Mouse (Mus musculus): ENCODE results near the gene Snx33. TPM values are rescaled to one million over a fixed set of nuclear protein-coding genes. Genes with fewer than 3 reads are reported as not detected.
A peak's percentile ranks its signal among the peaks of the same experiment; 100 is the strongest.
"Not testable (repeated sequence)": the region's sequence is repeated elsewhere in the genome, so short reads cannot be mapped to it uniquely, and the experiment has no call there.

The Snx33 gene
- polyA plus RNA-seq, 1 experiment from 2014 or later = 6.0 TPM

DNA sequence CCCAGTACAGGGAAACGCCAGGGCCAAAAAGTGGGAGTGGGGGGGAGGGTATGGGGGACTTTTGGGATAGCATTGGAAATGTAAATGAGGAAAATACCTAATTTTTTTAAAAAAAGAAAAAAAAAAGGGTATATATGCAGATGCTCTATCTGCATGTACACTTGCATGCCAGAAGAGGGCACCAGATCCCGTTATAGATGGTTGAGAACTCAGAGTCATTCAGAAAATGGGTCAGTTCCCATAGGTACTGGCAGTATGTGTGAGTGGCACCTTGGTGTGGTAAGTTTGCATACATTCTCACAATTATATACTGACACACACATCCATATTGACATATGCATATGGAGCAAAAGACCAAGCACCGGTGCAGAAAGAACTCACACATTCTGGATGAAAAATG lies 19.3 kb upstream of the Snx33 start:
- peaks cover 14% of the 10 kb centered on the region for H3K4me1 ChIP-seq
- not testable (repeated sequence) for H3K4me2 ChIP-seq; H3K27me3 ChIP-seq; ATAC-seq (ENCODE audit: low FRiP score); H3K27ac ChIP-seq; H3K9ac ChIP-seq; H3K9me3 ChIP-seq; H3K36me3 ChIP-seq (replicated peaks); H3K4me3 ChIP-seq (replicated peaks)
- 25% methylated on average over 3 of the region's 3 CpGs for WGBS

DNA sequence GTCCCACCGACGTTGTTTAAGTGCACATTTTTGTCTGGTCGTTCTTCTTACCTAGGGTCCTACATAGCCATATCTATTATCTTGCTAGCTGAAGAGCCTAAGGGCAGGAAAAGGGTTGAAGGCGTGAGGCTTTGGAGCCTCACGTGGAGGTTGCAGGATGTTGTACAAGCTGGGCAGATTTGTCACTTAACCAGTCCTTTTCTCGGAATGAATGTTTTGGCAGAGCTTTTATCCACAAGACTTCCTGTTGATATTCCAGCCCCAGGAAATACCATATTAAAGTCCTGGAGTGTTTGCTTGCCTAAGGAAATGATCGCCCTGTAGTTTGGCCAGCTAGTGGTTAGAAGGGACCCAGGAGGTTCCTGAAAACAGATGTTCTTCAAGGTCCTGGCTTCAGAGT lies 10.2 kb upstream of the Snx33 start:
- Histone ChIP-seq H3K9ac (peak overlapping the region; percentile 83), H3K36me3 (replicated peaks) (no peaks in the 10 kb centered on the region), H3K4me2 (peak overlapping the region; percentile 92), H3K9me3 (no peaks in the 10 kb centered on the region), H3K4me1 (peaks cover 13% of the 10 kb centered on the region), H3K27ac (no peak overlapping the region), H3K27me3 (no peaks in the 10 kb centered on the region), H3K4me3 (replicated peaks) (peak overlapping the region; percentile 82)
- 8% methylated on average over 7 of the region's 7 CpGs for WGBS
- no peak for ATAC-seq (ENCODE audit: low FRiP score)

GRCm38 (mm10) chr9:56937223-56938160 lies 9.3 kb upstream of the Snx33 start, which contains the start of gene Imp3:
Gene Imp3 (plus strand): TSS chr9:56937475.
- no peaks in the 10 kb centered on the region for H3K27me3 ChIP-seq
- H3K9ac ChIP-seq = peak within 1 kb of the TSS; percentile 83
- H3K4me2 ChIP-seq = peak within 1 kb of the TSS; percentile 92
- H3K9me3 ChIP-seq = no peaks in the 10 kb centered on the region
- peak within 1 kb of the TSS; percentile 82 for H3K4me3 ChIP-seq (replicated peaks)
- H3K4me1 ChIP-seq = peaks cover 13% of the 10 kb centered on the region
- peak; percentile 94 for ATAC-seq (ENCODE audit: low FRiP score)
- WGBS = under 1% methylated on average over 73 of the region's 73 CpGs
- peak within 1 kb of the TSS; percentile 85 for H3K27ac ChIP-seq
- H3K36me3 ChIP-seq (replicated peaks) = no peaks in the 10 kb centered on the region

DNA sequence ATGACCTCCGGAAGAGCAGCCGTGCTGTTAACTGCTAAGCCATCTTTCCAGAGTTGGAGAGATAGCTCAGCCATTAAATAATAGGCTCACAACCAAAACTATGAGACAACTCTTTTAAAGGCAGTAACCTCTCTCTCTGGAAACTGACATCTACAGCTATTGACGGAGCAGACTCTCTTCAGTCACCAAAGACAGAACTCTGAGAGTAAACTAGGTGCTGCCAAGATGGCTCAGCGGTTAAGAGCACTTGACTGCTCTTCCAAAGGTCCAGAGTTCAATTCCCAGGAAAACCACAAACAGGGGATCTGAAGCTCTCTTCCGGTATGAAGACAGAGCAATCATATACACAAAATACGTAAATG lies 8.7 kb upstream of the Snx33 start:
- ATAC-seq (ENCODE audit: low FRiP score) = no peak; the same call in 1 of the 2 replicates
- WGBS = 21% methylated on average over 6 of the region's 6 CpGs
- no peak overlapping the region for H3K9ac ChIP-seq
- H3K36me3 ChIP-seq (replicated peaks) = no peaks in the 10 kb centered on the region
- H3K4me2 ChIP-seq = peak overlapping the region; percentile 54
- peaks cover 13% of the 10 kb centered on the region for H3K4me1 ChIP-seq
- H3K27ac ChIP-seq = 0 out of 2 replicates have a peak overlapping the region, but pooled peaks have one; percentile 51
- no peaks in the 10 kb centered on the region for H3K27me3 ChIP-seq
- no peaks in the 10 kb centered on the region for H3K9me3 ChIP-seq
- peak overlapping the region; percentile 82 for H3K4me3 ChIP-seq (replicated peaks)

DNA sequence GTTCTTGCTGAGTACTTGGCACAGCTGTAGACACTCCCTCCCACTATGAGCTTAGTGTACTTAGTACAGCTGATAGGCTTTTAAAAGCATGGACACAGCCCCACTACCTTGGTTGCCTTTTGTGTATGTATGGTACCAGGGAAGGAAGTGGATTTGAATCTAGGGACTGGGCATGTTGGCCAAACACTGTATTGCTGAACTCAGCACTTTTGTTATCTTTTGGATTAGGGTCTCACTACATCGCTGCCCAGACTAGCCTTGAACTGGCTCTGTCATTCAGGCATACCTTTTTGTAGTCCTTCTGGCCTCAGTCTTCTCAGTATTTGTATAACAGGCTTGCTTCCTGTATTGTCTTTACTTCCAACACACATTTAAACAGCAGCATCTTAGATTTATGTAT lies 2.4 kb upstream of the Snx33 start:
- peaks cover 13% of the 10 kb centered on the region; the same call in 1 of the 2 replicates for H3K27me3 ChIP-seq
- H3K4me3 ChIP-seq (replicated peaks) = no peak overlapping the region
- peaks cover 24% of the 10 kb centered on the region for H3K4me1 ChIP-seq
- H3K4me2 ChIP-seq = no peak overlapping the region
- H3K9me3 ChIP-seq = no peaks in the 10 kb centered on the region
- no peak overlapping the region for H3K27ac ChIP-seq
- WGBS = 84% methylated on average over 1 of the region's 1 CpGs
- no peak for ATAC-seq (ENCODE audit: low FRiP score)
- H3K9ac ChIP-seq = no peak overlapping the region
- H3K36me3 ChIP-seq (replicated peaks) = no peaks in the 10 kb centered on the region

DNA sequence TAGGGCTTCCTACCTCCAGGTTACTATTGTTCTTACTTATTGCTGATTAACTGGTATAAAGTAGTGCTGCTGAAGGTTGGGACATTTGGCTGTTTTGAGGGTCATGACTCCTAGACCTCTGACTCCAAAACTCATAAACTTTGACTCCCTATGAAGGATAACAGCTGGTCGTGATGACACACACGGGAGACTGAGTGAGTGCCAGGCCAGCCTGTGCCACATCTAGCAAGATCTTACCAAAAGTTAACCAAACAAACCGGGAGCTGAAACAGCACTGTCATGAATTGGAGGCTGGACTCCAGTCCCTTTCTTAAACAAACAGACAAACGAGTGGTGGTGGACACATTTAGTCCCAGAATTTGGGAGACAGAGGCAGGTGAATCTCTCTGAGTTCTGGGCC lies 1.3 kb upstream of the Snx33 start:
- peaks cover 35% of the 10 kb centered on the region for H3K4me1 ChIP-seq
- H3K27me3 ChIP-seq = peaks cover 13% of the 10 kb centered on the region; the same call in 1 of the 2 replicates
- H3K9me3 ChIP-seq = no peaks in the 10 kb centered on the region
- H3K27ac ChIP-seq = no peak overlapping the region
- no peaks in the 10 kb centered on the region for H3K36me3 ChIP-seq (replicated peaks)
- WGBS = 71% methylated on average over 4 of the region's 4 CpGs
- H3K4me2 ChIP-seq = no peak overlapping the region
- no peak overlapping the region for H3K9ac ChIP-seq
- no peak overlapping the region for H3K4me3 ChIP-seq (replicated peaks)
- ATAC-seq (ENCODE audit: low FRiP score) = no peak

DNA sequence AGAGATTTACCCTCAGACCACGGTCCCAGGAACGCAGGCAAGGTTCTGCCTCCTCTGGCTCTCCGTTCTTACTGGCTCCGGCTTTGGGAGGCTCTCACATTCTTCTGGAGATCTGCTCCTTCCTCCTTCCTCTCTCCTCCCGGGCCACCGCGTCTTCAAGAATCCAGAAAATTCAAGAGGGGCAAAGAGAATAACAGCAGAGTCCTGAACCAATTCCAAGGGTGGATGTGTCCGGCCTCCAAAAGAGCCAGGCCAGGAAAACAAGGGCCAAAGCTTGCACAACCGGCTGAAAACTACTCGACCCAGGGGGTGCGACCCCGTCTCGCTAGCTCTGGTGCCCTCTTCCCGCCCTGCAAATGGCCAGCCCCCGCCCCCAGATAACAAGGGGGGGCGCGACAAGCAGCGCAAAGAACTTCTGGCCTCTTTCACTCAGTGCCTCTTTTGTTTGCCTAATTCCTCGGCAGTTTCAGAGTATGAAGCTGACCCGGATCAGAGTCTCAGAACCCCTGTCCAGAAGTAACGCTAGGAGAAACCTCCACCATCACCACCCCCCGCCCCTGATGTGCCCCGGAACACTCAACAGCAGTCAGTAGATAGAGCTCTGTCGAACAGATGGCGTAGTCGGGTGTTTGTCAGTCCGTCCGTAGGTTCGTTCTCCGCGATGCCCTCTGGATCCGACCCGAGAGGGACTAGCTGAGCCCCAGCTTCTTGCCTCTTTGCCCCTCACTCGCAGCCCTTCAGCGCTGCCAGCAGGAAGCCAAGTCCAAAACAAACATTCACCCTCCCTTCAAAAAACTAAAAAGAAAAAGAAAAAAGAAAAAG lies 769 bp downstream of the Snx33 start:
- H3K36me3 ChIP-seq (replicated peaks) = peaks cover 2% of the 10 kb centered on the region; the same call in 1 of the 2 replicates
- H3K9ac ChIP-seq = peak overlapping the region; percentile 71
- peak; percentile 33; the same call in 1 of the 2 replicates for ATAC-seq (ENCODE audit: low FRiP score)
- H3K4me2 ChIP-seq = peak overlapping the region; percentile 72
- peaks cover 13% of the 10 kb centered on the region; the same call in 1 of the 2 replicates for H3K27me3 ChIP-seq
- no peaks in the 10 kb centered on the region for H3K9me3 ChIP-seq
- H3K4me3 ChIP-seq (replicated peaks) = peak overlapping the region; percentile 55
- H3K4me1 ChIP-seq = peaks cover 51% of the 10 kb centered on the region
- under 1% methylated on average over 35 of the region's 35 CpGs for WGBS
- peak overlapping the region; percentile 86 for H3K27ac ChIP-seq

- ATAC-seq (ENCODE audit: low FRiP score) = no peak
- Histone ChIP-seq H3K27ac (no peak overlapping the region), H3K27me3 (peaks cover 13% of the 10 kb centered on the region; the same call in 1 of the 2 replicates), H3K9me3 (0 out of 2 replicates have a peak, but pooled peaks cover 5% of the 10 kb centered on the region), H3K36me3 (replicated peaks) (peaks cover 12% of the 10 kb centered on the region), H3K4me3 (replicated peaks) (no peak overlapping the region; the same call in 1 of the 2 replicates), H3K4me1 (peaks cover 51% of the 10 kb centered on the region), H3K9ac (no peak overlapping the region; the same call in 1 of the 2 replicates), H3K4me2 (peak overlapping the region; percentile 72)
- WGBS = 92% methylated on average over 10 of the region's 10 CpGs
Observed at GRCm38 (mm10) chr9:56926387-56926786, 1.8 kb downstream of the Snx33 start.

- Histone ChIP-seq H3K36me3 (replicated peaks) (peaks cover 13% of the 10 kb centered on the region), H3K27me3 (peaks cover 13% of the 10 kb centered on the region; the same call in 1 of the 2 replicates), H3K9me3 (0 out of 2 replicates have a peak, but pooled peaks cover 6% of the 10 kb centered on the region), H3K9ac (no peak overlapping the region), H3K27ac (no peak overlapping the region), H3K4me1 (peaks cover 51% of the 10 kb centered on the region), H3K4me3 (replicated peaks) (no peak overlapping the region), H3K4me2 (no peak overlapping the region)
- 98% methylated on average over 10 of the region's 10 CpGs for WGBS
- no peak for ATAC-seq (ENCODE audit: low FRiP score)
Observed at GRCm38 (mm10) chr9:56926025-56926360, 2.2 kb downstream of the Snx33 start.

DNA sequence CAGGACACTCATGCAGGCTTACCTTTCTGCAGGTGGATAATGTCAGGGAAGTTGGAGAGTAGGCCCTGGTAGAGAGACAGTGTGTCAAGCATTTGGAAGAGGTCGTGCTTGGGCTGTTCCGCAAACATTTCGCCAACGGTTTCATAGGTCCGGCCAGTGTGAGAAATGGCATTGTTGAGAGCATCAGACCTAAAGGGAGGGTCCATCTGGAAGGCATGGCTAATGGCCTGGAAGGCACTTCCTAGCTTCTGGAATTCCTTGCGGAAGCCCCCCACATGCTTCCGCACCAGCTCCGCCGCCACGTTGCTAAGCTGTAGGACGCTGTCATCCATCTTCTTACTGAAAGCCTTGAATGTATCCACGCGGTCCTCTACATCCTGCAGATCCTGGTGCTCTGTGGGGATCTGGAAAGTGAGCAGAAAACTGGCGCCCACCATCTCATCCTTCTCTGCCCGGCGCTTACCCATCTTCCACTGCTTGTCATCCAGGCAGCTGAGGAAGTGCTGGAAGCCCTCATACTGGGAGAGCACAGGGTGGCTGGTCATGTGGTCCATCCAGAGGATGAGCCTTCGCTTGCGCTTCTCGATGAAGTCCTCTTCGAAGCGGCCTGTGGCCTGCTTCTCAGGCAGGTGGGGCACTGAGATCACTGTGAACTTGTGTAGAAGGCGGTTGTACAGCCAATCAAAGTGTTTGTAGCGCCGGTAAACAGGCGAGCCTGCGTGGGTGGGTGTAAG lies 2.7 kb downstream of the Snx33 start:
- H3K9me3 ChIP-seq = 0 out of 2 replicates have a peak, but pooled peaks cover 6% of the 10 kb centered on the region
- H3K27ac ChIP-seq = no peak overlapping the region
- H3K4me1 ChIP-seq = peaks cover 51% of the 10 kb centered on the region
- no peak for ATAC-seq (ENCODE audit: low FRiP score)
- H3K36me3 ChIP-seq (replicated peaks) = peaks cover 13% of the 10 kb centered on the region
- H3K9ac ChIP-seq = no peak overlapping the region
- peak overlapping the region; percentile 43 for H3K4me2 ChIP-seq
- 93% methylated on average over 26 of the region's 26 CpGs for WGBS
- H3K27me3 ChIP-seq = peaks cover 11% of the 10 kb centered on the region; the same call in 1 of the 2 replicates
- peak overlapping the region; percentile 17; the same call in 1 of the 2 replicates for H3K4me3 ChIP-seq (replicated peaks)

GRCm38 (mm10) chr9:56924651-56925027 lies 3.5 kb downstream of the Snx33 start:
- WGBS = 49% methylated on average over 7 of the region's 7 CpGs
- Histone ChIP-seq H3K36me3 (replicated peaks) (peaks cover 13% of the 10 kb centered on the region), H3K9me3 (0 out of 2 replicates have a peak, but pooled peaks cover 6% of the 10 kb centered on the region), H3K27ac (no peak overlapping the region), H3K27me3 (peaks cover 3% of the 10 kb centered on the region; the same call in 1 of the 2 replicates), H3K4me1 (peaks cover 51% of the 10 kb centered on the region), H3K4me2 (peak overlapping the region; percentile 43), H3K9ac (0 out of 2 replicates have a peak overlapping the region, but pooled peaks have one; percentile 26), H3K4me3 (replicated peaks) (peak overlapping the region; percentile 17)
- ATAC-seq (ENCODE audit: low FRiP score) = no peak

Data from forebrain, embryonic 12.5 days (tissue).